Mouse (Mus musculus) heart, embryonic 14.5 days (tissue): ENCODE data around the gene Slc22a20. TPM values are rescaled to one million over a fixed set of nuclear protein-coding genes. Genes with fewer than 3 reads are reported as not detected.

Experiments
- ATAC-seq: fragments of 200-750 bp; cut with Nextera tagmentation; 2 replicates; pipeline ENCODE4 v1.8.0; 2017; ENCODE audit warnings: low read depth, moderate TSS enrichment; ENCODE audit not compliant: insufficient number of reproducible peaks, insufficient read depth, low FRiP score
- H3K27ac ChIP-seq, 2 experiments: fragments of 200-500 bp in 1 of 2; fragments of 300-500 bp in 1 of 2; sonication (generic) in 1 of 2; replicated peaks in 1 of 2; 2 replicates each; pipeline ENCODE4 v1.5.1; 2012 to 2014; ENCODE audit warnings: low read depth in 2 of 2, low read length in 2 of 2, control low read depth in 1 of 2, mild to moderate bottlenecking in 1 of 2, mixed read lengths in 1 of 2; ENCODE audit not compliant: control insufficient read depth in 1 of 2, insufficient read depth in 1 of 2
- H3K27me3 ChIP-seq: fragments of 300-500 bp; sonication (generic); 2 replicates; pipeline ENCODE4 v1.6.1; 2014; ENCODE audit warnings: mild to moderate bottlenecking, low read length, control low read depth; ENCODE audit not compliant: control insufficient read depth, insufficient read depth
- H3K36me3 ChIP-seq: fragments of 300-500 bp; sonication (generic); 2 replicates; pipeline ENCODE4 v1.6.1; 2014; ENCODE audit warnings: mild to moderate bottlenecking, control low read depth, low read length, mixed read lengths; ENCODE audit not compliant: control insufficient read depth, insufficient read depth
- H3K4me1 ChIP-seq, 2 experiments: fragments of 200-500 bp in 1 of 2; fragments of 300-500 bp in 1 of 2; sonication (generic) in 1 of 2; 2 replicates each; pipeline ENCODE4 v1.6.1; 2012 to 2014; ENCODE audit warnings: low read length in 2 of 2, control low read depth in 1 of 2, mixed read lengths in 1 of 2; ENCODE audit not compliant: control insufficient read depth in 2 of 2, insufficient read depth in 2 of 2
- H3K4me2 ChIP-seq: fragments of 300-500 bp; sonication (generic); 2 replicates; pipeline ENCODE4 v1.6.1; 2014; ENCODE audit warnings: mild to moderate bottlenecking, low read length
- H3K4me3 ChIP-seq, 2 experiments: fragments of 200-500 bp in 1 of 2; fragments of 300-500 bp in 1 of 2; sonication (generic) in 1 of 2; 2 replicates each; pipeline ENCODE4 v1.5.1; 2012 to 2014; ENCODE audit warnings: low read length in 2 of 2, mild to moderate bottlenecking in 2 of 2, control low read depth in 1 of 2, low read depth in 1 of 2, moderate library complexity in 1 of 2; ENCODE audit not compliant: control insufficient read depth in 1 of 2, insufficient read depth in 1 of 2
- H3K9ac ChIP-seq: fragments of 300-500 bp; sonication (generic); 2 replicates; pipeline ENCODE4 v1.6.1; 2014; ENCODE audit warnings: mild to moderate bottlenecking, low read length
- H3K9me3 ChIP-seq: fragments of 300-500 bp; sonication (generic); 2 replicates; pipeline ENCODE4 v1.6.1; 2016; ENCODE audit warnings: low read length, control low read depth; ENCODE audit not compliant: control insufficient read depth
- WGBS: fragments of 180-500 bp; shearing (Covaris S2); extraction: QIAGEN DNeasy Blood & Tissue Kit; methylation state at CpG from one replicate; pipeline ENCODE4 v1.1.7; 2014; 5-methylcytosine and 5-hydroxymethylcytosine counted together
- polyA plus RNA-seq: library from polyadenylated mRNA; unstranded; fragments of >200 nt; fragmentation: Nextera tagmentation; extraction: Ambion mirVana; gene quantifications from 2 replicates; pipeline ENCODE4 v1.2.1, GENCODE M21; 2014

Gene Slc22a20
- polyA plus RNA-seq, 1 experiment from 2014 or later, result not detected

DNA sequence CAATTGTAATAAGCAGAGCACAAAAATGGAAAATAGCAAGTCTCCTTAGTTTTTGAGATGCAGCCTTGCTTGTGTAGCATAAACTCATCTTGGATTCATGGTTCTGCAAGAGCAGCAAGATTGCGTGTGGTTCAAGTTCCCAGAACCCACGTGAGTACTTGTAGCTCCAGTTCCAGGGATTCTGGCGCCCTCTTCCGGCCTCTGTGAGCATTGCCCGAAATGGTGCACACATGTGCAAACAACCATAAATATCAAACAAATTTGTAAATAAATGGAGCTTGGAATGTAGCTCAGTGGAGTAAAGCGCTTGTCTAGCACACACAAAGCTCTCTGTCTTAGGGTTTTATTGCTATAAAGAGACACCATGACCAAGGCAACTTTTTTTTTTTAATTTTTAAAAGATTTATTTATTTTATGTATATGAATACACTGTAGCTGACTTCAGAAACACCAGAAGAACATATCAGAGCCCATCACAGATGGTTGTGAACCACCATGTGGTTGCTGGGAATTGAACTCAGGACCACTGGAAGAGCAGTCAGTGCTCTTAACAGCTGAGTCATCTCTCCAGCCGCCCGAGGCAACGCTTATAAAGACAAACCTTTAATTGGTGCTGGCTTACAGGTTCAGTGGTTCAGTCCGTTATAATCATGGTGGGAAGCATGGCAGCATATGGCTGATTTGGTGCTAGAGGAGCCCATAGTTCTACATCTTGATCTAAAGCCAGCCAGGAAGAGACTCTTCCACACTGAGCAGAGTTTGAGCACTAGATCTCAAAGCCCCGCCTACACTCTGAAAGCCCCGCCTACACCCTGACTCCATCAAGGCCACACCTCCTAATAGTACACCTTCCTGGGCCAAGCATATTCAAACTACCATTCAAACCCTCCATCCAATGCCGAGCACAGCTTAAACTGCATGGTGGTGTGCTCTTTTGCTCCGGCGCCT, 32.5 kb upstream of the Slc22a20 start:
- ATAC-seq, result no peak
- H3K4me3 ChIP-seq, result no peak overlapping the region
- no peak overlapping the region for H3K9ac ChIP-seq
- H3K36me3 ChIP-seq, result no peaks in the 10 kb centered on the region
- H3K4me1 ChIP-seq, result peaks cover 9 to 10% of the 10 kb centered on the region in 2 experiments; a peak in 3 of 4 replicates
- H3K4me2 ChIP-seq, result no peak overlapping the region
- no peaks in the 10 kb centered on the region for H3K9me3 ChIP-seq
- no peak overlapping the region for H3K27ac ChIP-seq
- 30% methylated on average over 15 of the region's 15 CpGs for WGBS
- H3K27me3 ChIP-seq, result peaks cover 8% of the 10 kb centered on the region; the same call in 1 of the 2 replicates

DNA sequence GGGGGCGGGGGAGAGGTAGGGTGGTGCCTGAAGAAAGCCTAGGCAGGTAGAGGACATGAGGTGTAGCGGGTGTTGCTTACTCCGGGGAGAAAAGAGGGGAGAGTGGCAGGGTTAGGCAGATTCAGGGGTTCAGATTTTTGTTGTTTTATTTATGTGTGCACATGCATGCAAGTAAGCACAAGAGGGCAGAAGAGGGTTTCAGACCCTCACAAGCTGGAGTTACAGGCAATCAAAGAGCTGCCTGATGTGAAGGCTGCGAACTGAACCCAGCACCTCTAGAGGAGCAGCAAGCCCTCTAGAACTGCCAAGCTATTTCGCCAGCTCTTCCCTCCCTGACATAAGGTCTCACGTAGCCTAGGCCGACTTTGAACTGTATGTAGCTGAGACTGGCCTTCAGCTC, 30.6 kb upstream of the Slc22a20 start:
- WGBS, result 51% methylated on average over 7 of the region's 7 CpGs
- H3K27me3 ChIP-seq, result peaks cover 8% of the 10 kb centered on the region; the same call in 1 of the 2 replicates
- H3K4me1 ChIP-seq, result peaks cover 9 to 10% of the 10 kb centered on the region in 2 experiments; a peak in 3 of 4 replicates
- no peak overlapping the region for H3K27ac ChIP-seq
- H3K4me3 ChIP-seq, result no peak overlapping the region
- H3K9me3 ChIP-seq, result no peaks in the 10 kb centered on the region
- H3K9ac ChIP-seq, result no peak overlapping the region
- no peak for ATAC-seq
- no peaks in the 10 kb centered on the region for H3K36me3 ChIP-seq
- no peak overlapping the region; the same call in 1 of the 2 replicates for H3K4me2 ChIP-seq

DNA sequence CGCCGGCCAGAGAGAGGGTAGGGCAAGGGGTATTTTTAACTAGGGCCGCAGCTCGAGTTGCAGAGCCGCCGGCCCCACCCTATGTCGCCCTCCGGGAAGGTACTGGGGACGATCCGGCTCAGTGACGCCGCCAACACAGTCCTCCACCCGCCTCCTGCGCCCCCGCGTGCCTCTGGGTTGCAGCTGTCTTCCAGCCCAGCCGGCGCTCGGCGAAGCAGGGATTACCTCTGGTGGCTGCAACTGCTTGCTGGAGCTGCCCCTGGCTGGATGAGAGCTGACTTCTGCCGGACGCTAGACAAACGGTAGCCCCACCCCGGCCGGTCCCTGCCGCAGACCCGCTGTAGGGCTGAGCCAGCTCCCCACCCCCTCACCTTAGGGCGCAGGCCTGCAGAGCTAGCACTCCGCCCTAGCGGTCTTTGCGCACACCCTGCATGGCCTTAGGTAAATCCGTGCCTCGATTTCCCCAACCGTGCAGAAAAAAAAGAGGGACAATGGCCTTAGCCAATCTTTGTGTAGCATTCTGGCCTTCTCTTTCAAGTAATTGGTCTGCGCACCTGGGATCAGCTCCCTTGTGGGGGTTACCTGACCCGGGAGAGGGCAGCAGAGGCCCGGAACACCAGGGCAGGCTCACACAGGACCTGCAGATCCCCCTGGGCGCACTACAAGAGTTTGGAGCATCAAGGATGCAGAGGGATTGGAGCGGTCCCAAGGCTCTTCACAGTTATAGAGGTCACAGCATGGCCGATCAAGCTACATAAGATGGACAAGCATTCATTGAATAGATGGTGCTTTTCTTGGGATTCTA, 29.8 kb upstream of the Slc22a20 start, which contains the start of gene Capn1:
TSS of gene Capn1 (minus strand) at position 387 of the 805 bp plus-strand sequence.
- peak; percentile 73 for ATAC-seq
- WGBS, result 2% methylated on average over 40 of the region's 40 CpGs
- Histone ChIP-seq H3K9me3 (no peaks in the 10 kb centered on the region), H3K27ac (peak within 1 kb of the TSS; percentile 46 to 53), H3K4me3 (peak within 1 kb of the TSS; percentile 63 to 64), H3K36me3 (no peaks in the 10 kb centered on the region), H3K27me3 (peaks cover 8% of the 10 kb centered on the region; the same call in 1 of the 2 replicates), H3K4me1 (peaks cover 9 to 10% of the 10 kb centered on the region in 2 experiments; a peak in 3 of 4 replicates), H3K9ac (peak within 1 kb of the TSS; percentile 75), H3K4me2 (peak within 1 kb of the TSS; percentile 93)

GRCm38 (mm10) chr19:6014991-6015510, 29.1 kb upstream of the Slc22a20 start:
- Histone ChIP-seq H3K9me3 (no peaks in the 10 kb centered on the region), H3K4me3 (peak overlapping the region; percentile 63 to 64), H3K4me2 (peak overlapping the region; percentile 93), H3K4me1 (peaks cover 9 to 10% of the 10 kb centered on the region in 2 experiments; a peak in 3 of 4 replicates), H3K9ac (peak overlapping the region; percentile 75), H3K27me3 (peaks cover 8% of the 10 kb centered on the region; the same call in 1 of the 2 replicates), H3K36me3 (no peaks in the 10 kb centered on the region), H3K27ac (peak overlapping the region; percentile 46 to 53)
- ATAC-seq, result peak; percentile 65
- 2% methylated on average over 16 of the region's 18 CpGs for WGBS

DNA sequence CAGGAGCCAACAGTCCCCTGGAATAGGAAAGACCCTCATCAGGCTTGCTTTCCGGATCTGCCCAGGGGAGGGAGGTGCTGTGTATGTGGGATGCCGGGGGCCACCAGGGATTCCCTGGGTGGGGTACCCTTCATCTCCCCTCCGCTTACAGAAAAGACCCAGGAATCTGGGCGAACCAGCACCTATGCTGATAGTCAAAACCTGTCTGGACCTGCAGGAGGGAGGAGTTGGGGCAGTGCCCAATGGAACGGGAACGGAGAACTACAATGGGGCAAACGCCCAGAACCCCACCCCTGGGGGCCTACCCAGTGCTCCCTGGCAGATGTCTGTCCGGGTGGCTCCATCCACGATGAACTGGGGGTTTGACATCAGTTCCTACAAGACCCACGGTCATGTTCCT, 27.7 kb upstream of the Slc22a20 start:
- Histone ChIP-seq H3K9me3 (no peaks in the 10 kb centered on the region), H3K4me1 (peaks cover 9 to 10% of the 10 kb centered on the region in 2 experiments; a peak in 3 of 4 replicates), H3K4me2 (no peak overlapping the region), H3K9ac (no peak overlapping the region), H3K27me3 (peaks cover 8% of the 10 kb centered on the region; the same call in 1 of the 2 replicates), H3K36me3 (no peaks in the 10 kb centered on the region), H3K4me3 (no peak overlapping the region), H3K27ac (no peak overlapping the region)
- WGBS, result 86% methylated on average over 10 of the region's 10 CpGs
- no peak for ATAC-seq

- Histone ChIP-seq H3K4me1 (no peaks in the 10 kb centered on the region), H3K27me3 (no peaks in the 10 kb centered on the region), H3K4me3 (no peak overlapping the region), H3K9ac (no peak overlapping the region), H3K4me2 (no peak overlapping the region), H3K36me3 (peaks cover 3% of the 10 kb centered on the region; the same call in 1 of the 2 replicates), H3K27ac (no peak overlapping the region), H3K9me3 (no peaks in the 10 kb centered on the region)
- 80% methylated on average over 8 of the region's 8 CpGs for WGBS
- no peak for ATAC-seq
Measured at GRCm38 (mm10) chr19:6009137-6009536, 23.2 kb upstream of the Slc22a20 start.

GRCm38 (mm10) chr19:6007013-6007412, 21.1 kb upstream of the Slc22a20 start:
- WGBS, result 91% methylated on average over 13 of the region's 13 CpGs
- Histone ChIP-seq H3K9ac (no peak overlapping the region), H3K4me1 (no peaks in the 10 kb centered on the region), H3K9me3 (no peaks in the 10 kb centered on the region), H3K4me2 (no peak overlapping the region), H3K27ac (no peak overlapping the region), H3K36me3 (peaks cover 3% of the 10 kb centered on the region; the same call in 1 of the 2 replicates), H3K4me3 (no peak overlapping the region), H3K27me3 (no peaks in the 10 kb centered on the region)
- ATAC-seq, result no peak
